Mouse (Mus musculus) cerebellum, adult 11 months (tissue): Measurements from ENCODE around the gene Psen2.

Experiments
- DNase-seq: peaks from one replicate; pipeline ENCODE4 v3.0.0; 2022

Gene Psen2

DNA sequence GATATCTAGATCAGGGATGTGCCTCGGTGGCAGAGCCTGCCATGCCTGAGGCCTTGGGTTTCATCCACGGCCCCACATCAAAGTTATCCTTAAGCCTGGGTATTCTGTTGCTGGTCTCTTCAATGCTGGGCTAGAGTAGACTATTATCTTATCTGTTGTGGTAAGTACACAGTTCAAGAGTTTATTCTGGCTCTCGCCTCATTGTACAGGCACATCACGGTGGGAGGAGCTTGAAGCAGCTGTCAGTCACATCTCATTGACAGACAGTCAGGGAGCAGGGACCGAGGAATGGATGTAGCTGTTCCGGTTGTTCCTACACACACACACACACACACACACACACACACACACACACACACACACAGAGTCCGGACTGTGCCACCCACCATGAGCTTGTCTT lies 15.3 kb downstream of the Psen2 start:
- DNase-seq: no peak

DNA sequence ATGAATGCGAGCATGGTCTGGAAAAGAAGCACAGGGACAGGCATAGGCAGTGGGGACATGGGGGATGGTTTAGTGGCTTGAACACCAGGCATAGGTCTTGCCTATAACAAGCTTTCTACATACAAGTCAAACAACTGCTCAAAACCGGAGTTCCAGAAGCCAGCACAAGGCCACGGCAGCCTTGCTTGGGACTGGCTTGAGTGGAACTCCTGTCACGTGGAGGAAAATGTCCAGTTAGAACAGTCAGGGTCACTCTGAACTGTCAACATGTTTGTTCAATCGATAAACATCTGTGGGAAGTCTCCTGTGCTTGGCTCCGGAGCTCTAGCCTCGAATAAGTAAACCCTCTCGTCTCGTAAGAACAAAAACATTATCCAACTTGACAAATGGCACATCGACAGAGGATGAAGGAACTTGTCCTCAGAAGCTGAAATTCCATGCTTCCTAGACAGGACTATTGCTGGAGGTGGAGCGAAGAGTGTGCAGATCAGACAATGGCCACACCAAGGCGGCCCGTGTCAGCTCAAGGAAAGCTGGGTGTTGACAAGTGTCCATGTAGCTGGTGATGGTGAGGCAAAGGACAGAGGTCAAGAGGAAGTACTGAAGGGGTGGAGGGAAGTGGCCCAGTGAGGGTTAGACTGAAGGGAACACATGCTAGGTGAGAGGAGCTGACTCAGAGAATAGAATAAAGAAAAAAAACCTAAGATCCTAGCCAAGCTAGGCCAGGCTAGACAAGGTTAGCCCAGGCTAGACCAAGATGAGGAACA lies 17.3 kb downstream of the Psen2 start:
- no peak for DNase-seq

DNA sequence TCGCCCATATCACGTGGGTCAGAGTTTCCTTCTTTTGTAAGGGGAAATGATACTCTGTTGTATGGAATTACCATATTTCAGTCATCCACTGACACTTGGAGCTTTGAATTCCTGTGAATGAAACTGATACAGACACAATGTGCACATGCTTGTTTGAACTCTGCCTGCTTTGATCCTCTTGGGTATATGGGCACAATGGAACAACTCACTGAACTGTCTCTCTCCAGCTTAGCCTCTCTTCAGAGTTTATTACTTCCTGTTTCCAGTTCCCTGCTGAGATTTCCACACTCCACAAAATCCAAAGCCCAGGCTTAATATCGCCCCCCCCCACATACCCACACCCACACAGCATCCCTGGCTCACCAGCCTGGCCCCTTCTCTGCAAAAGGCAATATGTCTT lies 31.5 kb downstream of the Psen2 start:
- DNase-seq: no peak

DNA sequence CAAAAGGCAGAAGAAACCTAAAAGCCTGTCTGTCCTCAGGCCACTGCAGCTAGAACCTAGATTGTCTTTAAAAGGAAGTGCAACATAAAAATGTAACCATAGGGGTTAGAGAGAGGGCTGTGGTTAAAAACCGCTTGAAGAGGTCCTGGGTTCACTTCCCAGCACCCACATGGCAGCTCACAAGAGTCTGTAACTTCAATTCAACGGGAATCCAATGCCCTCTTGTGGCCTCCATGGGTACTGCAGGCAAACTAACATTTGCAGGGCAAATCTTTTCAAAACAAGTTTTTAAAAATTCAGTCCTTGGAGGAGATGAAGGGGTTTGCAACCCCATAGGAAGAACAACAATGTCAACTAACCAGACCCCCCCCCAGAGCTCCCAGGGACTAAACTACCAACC lies 32.7 kb downstream of the Psen2 start:
- no peak for DNase-seq

DNA sequence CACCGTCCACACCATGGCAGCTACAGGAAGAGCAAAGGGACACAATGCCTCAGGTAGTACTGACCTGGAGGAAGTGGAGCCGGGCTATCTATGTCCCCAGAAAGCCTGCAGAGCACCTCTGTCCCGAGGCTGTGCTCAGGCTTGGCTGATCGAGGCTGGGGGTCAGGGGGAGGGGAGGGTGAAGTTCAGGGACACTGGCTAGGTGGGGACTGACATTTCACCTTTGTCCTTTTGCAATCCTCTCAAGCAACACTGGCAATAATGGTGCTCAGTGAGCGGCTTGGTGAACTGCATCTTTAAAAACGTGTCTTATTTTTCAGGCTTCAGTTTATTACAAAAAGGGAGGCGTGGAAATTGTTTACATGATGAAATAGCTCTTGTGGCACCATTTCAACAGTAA lies 33.3 kb downstream of the Psen2 start:
- no peak for DNase-seq

DNA sequence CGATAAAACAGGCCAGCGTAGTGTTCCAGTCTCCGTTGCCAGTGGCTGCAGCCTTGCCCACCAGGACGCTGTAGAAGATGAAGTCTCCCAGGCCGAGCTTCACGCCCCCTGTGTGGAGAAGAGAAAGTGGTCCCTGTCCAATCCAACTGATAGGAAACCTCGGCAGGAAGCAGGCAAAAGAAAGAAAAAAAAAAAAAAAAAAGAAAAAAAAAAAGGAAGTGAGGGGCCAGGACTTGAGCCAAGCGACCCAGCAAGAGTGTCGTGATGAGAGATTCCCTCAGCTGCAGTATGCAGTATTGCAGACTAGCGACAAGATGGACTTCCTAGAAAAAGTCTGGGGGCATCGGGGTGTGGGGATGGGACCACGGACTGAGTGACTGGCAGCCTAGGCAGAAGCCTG lies 34.4 kb downstream of the Psen2 start:
- no peak for DNase-seq

DNA sequence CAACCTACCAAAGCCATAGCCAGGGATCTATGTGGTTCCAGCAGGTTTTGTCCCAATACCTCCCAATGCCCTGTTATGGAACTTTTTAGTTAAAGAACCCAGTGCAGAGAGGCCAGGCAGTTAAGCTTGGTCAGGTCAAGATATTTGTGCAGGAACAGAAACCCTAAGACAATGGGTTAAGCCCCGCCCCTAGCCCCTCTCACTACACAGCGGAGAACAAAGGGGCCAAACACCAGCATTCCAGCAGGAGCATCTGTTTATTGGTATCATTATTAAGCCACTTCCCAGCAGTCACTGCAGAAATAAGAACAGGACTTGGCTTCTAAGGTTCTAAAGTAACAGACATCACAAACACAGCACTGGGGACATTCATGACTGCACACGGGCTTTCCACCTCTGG lies 36.5 kb downstream of the Psen2 start:
- DNase-seq: no peak

DNA sequence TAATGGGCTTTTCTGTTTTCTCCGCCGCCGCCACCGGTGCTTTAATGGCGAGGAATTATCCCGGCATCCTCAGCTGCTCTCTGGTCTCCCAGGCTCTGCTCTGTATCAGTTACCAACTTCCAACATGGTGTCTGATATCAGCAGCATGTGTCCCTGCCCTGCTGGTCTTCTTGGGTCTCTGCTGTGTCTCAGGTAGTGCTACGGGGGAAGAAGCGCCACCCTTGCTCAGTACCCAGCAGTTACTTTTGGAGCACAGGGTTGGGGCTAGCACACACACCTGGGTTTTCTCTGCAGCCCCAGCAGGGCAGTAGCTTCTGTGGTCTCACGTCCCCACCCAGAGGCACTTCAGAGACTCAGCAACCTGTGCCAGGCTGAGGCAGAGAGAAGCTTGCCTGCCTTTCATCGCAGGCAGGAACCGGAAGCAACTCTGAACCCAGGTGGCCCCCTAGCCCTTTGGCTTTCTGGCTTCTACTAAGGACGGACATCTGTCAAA lies 37.0 kb downstream of the Psen2 start:
- DNase-seq: no peak

DNA sequence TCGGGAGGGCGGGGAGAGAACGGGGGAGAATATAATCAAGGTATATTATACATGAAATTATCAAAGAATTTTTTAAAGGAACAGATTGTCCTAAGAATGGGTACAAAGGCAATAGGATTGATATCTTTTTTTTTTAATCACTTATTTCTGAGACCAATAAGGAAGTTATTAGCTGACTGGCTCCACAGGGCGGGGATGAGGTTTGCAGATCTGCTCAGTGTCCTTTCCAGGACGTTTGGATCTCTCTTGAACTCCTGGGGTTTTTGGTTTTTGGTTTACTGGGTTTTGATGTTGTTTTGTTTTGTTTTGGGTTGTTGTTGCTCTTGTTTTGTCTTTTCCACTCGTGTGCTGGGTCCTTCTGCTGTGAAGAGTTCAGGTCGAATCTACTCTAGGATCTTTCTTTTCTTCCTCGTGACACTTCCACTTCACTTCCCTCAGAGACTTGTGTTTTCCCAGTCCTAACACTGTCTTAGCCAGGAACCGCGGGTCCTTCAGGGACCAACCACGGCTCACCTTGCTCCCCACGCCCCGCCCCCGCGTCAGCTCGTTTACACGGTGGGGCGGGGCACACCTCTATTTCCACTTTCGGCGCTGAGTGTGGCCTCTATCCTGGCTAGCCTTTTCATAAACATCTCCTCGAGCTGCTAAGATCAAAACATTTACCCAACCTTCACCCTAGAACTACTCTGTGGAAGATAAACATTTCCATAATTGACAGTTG lies 37.6 kb downstream of the Psen2 start:
- DNase-seq: peak; percentile 61

DNA sequence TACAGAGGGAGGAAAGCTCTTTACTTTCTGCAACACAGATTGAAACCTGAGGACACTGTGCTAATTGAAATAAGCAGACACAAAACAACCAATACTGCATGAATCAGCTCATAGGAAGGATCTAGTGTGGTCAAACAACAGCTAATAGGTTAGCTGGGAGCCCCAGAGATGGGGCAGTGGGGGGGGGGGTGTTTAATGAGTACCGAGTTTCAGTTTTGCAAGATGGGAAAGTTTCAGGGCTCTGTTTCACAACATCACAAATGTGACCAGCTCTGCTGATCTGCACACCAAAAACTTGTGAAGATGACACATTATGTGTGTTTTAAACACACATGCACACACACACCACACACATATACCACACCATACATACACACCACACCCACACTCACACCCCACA lies 41.2 kb downstream of the Psen2 start:
- no peak for DNase-seq

DNA sequence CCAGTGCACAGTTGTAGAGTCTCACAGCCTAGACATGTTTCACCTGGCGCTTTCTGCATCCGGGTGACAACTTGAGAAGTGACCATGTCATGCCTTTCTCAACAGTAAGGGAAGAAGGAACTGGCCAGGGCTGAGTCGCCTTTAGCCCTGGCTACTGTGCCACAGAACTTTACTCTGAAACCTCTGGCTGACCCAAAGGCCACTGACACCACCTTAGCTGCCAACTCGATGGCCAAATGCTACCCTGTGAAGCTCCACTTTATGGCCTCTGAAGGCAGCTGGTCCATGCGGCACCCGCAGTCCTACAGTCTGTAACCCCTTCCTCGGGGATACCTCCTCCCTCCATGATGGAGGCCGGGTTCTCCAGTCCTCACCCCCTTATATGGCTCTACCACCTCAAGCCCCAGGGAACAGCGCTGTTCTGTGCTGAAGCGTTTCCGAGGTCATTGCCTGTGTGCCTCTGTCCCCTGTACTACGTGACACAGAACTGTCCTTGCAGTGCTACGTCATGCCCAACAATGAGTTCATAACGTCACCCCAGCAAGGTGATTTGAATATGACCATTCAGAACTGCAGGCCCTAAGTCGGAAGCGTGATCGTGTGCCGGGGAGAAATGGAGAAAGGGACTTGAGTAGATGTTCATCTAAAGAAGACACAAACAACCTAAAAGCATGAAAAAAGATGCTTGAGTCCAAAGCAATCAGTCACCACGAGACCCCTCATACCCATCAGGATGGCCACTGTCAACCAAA lies 42.3 kb downstream of the Psen2 start:
- no peak for DNase-seq

DNA sequence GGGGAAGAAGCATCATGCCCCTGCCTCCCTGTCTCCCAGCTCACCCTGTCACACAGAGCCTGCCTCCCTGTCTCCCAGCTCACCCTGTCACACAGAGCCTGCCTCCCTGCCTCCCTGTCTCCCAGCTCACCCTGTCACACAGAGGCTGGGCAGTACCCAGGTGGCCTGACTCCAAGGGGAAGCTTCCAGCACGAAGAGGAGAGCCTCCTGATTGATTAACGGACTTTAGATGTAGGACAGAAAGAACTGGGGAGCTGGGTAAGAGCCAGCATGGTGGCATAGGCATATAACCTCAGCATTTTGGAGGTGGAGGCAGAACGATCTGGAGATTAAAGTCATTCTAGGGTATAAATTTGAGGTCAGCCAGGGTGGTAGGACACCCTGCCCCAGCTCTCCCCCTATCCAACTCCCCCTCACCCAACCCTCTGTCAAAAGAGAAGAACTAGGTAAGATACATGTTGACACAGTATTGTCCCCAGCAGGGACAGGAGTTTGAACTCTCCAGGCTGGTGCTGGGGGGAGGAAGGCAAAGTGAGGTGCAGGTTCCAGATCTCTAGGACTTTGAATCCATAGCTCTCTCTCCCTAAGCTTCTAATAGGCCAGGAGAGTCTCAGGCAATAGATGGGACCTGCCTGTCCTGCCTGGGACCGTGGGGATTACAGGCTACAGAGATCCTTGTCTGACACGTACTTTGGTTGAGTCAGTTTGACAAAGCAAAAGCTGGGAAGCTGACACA lies 46.5 kb downstream of the Psen2 start:
- no peak for DNase-seq

DNA sequence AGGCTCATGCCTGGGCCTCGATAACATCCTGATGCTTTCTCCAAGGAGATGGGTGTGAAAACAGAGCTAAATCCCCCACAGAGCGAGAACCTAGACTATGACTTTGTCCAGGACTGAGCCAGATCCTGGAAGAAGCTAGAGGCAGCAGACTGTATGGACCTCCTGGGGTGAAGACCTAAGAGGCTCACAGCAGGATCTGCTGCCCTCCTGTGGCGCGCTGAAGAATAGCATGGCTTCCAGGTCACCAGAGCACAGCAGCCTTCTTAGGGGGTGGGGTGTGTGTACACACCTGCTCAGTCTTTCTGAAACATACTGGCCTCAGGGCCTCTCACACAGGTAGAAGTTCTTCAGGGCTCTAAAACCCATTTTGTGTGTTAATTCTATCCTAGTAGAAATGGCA lies 48.2 kb downstream of the Psen2 start:
- DNase-seq: peak; percentile 52

DNA sequence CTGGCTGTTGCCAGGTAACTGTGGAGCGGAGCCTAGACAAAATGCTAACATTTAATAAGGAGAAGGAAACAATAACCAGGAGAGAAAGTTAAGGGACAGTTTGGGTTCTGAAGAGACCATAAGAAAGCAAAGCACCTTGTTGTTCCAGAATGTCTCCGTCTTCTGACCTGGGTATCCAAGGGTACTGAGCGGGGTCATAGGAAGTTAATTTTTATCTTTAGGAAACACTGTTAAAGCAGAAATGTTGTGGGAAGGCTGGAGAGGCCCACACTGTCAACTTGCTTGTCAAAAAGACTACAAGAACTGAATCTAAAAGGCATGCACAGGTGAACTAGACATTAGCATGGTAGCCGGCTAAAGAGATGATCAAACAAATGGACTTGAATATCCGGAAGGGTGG lies 50.3 kb downstream of the Psen2 start:
- no peak for DNase-seq

DNA sequence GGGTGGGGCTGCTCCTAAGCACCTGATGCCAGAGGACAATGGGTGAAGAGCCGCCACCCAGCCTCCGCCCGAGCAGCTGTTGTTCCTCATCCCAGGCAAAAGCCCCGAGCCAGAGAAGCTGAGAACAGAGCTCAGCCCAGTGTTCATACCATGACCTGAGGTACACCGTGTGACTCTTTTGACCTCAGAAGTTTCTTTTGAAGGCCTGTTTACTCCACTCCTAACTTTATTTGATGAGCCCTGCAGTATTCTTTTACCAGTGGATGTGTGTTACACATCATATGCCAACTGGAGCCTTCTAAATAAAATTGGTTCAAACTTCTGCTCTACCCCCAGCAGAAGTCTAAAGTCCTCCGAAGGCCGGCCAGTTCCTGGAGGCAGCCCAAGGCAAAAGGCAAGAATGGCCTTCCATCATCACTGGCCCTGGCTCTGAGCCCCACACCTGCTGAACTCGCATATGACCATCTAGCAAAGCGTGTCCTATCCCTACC lies 52.4 kb downstream of the Psen2 start:
- no peak for DNase-seq

DNA sequence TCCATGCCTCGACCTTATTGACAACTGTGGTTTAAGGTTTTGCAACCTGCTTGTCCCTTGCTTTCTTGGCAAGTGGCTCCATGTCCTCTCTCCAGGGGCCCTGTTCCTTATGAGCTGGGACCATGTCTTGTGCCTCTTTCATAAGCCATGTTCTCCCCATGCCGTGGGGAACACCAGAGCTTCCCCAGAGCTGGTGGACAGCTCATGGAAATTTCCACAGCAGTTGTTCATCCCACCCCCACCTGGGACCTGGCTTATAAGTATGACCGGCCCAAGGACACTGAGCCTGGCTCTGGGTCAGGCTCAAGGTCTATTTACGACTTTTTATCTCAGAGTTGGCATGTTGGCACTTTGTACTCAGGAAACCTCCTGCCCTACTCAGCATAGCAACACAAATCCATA lies 53.2 kb downstream of the Psen2 start:
- DNase-seq: no peak

DNA sequence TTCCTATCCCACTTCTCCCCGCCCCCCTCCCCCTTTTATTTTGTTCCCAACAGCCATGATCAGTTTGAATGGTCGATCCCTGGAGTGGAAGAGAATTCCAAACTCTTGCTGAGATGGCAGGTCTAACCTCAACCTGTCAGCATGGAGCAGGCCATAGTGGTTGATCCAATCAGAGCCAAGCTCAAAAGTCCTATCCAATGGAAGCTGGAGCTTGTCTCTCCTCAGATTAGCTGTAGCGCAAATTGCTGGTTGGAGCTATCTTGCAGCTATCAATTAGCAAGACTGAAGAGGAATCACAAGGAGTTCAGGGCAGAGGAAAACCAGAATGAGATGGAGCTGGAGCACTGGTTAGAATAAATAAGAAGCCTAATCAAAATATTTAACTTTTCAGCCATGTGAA lies 54.9 kb downstream of the Psen2 start:
- no peak for DNase-seq

DNA sequence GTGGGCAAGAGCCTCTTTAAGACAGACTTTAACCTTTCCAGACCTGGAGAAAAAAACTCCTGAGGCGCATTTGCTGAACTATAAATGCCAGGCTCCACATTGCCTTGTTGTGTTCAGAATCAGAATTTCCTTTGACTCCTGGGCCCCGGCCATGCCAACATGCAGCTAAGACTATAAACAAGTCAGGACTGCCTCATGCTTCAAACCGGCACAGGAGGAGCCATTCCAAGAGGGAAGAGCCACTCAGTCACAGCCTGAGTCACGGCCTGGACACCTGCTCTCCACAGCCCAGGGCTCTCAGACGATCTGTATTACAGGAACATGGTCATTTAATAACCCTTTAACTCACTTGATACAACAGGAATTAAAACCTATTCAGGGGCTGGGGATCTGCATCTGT lies 62.5 kb downstream of the Psen2 start:
- DNase-seq: no peak

DNA sequence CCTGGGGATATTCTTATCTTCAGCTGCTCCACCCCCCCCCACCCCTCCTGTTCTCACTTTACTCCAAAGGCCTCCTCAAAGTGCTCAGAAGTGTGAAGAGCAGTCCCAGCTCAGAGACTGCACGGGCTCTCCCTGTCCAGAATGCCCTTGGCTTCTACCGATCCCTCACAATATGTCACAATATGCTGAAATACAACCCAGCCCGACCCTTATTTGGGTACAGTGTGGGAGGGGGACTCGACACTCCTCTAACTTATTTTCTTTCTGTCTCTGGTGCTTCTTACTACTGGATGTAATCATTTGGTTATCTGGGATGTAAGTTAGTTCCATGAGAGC lies 63.6 kb downstream of the Psen2 start:
- no peak for DNase-seq

DNA sequence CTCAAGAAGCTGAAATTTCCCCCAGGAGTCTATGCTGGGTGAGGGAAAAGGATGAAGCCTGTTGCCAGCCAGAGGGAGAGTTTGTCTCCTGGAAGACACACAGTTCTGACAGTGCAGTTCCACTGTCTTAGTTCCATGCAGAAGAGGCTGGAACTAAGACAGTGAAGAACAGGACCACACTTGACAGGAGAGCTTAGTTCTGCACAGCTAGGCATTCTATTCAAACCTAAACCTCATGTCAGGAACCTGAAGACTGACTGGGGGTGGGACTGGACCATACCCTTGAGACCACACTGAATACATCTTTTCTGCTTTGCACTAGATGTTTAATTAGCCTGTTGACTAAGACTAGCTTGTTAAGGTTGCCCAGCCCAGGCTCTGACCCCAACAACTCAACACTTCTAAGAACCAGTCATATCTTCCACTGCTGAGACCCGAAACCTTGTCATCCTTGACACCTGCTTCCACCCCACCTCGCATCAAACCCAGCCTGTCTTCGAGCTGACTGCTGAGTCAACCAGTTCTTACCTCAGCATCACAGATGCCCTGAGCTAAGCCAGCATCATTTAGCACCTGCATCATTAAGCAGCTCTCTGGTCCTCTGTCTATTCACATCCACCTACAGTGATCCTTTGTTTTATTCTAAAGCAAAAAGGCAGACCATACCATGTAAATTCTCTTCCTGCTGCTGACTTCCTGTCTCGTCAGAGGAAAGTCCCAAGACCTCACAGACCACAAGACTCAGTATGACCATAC lies 64.1 kb downstream of the Psen2 start, which contains the start of gene Coq8a:
Coq8a (minus strand) TSS at position 644 of the 756 bp plus-strand sequence.
- DNase-seq: no peak

DNA sequence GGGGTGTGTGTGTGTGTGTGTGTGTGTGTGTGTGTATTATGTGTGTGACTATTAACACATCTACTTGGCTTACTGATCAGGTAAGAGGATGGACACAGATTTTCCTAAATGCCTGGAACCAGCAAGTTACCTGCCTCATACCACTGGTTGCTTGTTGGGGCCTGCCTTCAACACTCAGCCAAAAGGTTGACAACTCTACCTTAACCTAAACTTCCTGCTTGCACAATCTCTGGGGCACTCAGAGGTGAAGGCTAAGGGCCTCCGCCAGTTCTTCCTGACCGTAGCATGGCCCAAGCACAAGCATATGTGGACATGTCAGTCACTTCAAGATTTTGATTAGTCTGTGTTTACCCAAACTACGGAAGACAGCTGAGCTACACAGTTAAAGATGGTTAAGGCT lies 65.3 kb downstream of the Psen2 start:
- no peak for DNase-seq

DNA sequence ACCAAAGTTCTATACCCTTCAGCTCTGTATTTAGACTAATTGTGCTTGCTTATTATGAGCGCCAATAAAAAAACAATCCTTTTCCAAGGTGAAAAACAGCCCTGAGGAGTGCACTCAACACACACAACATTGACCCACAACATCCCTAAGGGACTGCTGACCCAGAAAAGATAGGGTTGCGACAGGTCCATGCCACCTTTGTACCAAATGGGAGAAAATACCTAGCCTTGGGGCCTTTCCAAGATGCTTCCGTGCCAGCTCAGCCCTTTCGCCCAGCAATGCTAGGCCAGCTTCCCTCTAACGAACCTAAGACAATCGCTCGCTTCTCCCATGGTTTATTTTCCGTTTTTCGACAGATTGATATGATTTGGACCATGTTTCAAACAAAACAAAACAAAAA lies 66.7 kb downstream of the Psen2 start:
- DNase-seq: no peak
